Mouse (Mus musculus): Measurements from ENCODE around the gene Spcs2.
A peak's percentile ranks its signal among the peaks of the same experiment; 100 is the strongest.

DNA sequence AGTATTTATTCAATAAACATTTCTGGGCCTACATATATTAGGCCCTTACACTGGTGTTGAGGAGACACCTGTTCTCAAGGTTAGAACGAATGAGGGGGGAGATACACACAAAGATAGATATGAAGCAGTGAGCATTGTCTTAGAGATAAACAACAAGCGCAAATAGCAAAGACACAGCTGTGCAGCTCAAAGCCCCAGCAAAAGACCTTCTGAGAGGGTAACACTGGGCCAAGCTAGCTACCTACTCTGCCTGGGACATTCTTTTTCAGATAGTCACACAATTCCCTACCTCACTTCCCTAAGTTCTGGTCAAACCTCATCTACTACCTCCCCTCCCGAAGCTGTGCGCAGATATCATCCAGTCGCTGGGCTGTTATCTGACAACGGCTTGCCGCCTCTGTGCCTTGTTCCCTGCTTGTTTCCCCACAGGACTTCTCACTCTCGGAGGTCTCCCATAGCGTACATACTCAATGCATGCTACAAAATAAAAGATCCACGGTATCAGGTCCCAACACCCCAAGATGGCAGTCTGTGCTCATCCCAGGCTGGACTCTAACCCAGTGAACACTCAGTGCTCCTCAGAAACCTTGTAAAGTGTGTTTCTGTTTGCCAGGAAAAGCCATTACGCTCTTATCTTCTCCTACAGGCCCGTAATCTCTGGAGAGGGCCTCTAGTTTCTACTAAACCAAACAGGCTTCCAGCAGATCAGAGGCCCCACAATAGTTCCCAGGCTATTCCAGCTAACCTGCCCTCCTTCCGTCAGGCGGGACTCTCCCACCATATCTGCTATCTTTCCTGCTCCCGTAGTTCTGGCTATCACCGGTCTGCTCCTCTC, 38.4 kb downstream of the Spcs2 start:
- TF ChIP-seq TAL1 (IDR thresholded peaks at IDR 0.05; ENCODE audit: low read length), result no peak; the same call in 2 of the 3 replicates
- TF ChIP-seq GATA1 (IDR thresholded peaks at IDR 0.05; ENCODE audit: low read length), result peak; percentile 55
